Mouse (Mus musculus) CH12.LX (cell line): ENCODE measurements around the gene Psmg1. TPM values are rescaled to one million over a fixed set of nuclear protein-coding genes. Genes with fewer than 3 reads are reported as not detected.
"Not testable (repeated sequence)": the region's sequence is repeated elsewhere in the genome, so short reads cannot be mapped to it uniquely, and the experiment has no call there.

Experiments used
- DNase-seq: peaks from one replicate; pipeline ENCODE4 v3.0.0-alpha.2; 2013; ENCODE audit errors: extremely low read depth
- H3K27ac ChIP-seq: 2 replicates; pipeline ENCODE4 v1.5.1; 2012; ENCODE audit warnings: low read depth, mild to moderate bottlenecking, control low read depth, moderate library complexity; ENCODE audit not compliant: insufficient read depth
- H3K27me3 ChIP-seq: replicated peaks from 2 replicates; pipeline ENCODE3; 2012; ENCODE audit warnings: inconsistent platforms
- H3K36me3 ChIP-seq, 2 experiments: replicated peaks in 1 of 2; 2 replicates each; pipeline versions ENCODE3 to v1.6.1; 2012; ENCODE audit warnings: inconsistent platforms in 1 of 2, low read length in 1 of 2, mild to moderate bottlenecking in 1 of 2, mixed read lengths in 1 of 2, moderate library complexity in 1 of 2; ENCODE audit not compliant: control insufficient read depth in 1 of 2, insufficient read depth in 1 of 2
- H3K4me1 ChIP-seq, 2 experiments: 2 replicates each; pipeline ENCODE4 v1.6.1; 2012; ENCODE audit warnings: inconsistent platforms in 1 of 2, moderate library complexity in 1 of 2; ENCODE audit not compliant: insufficient read depth in 2 of 2, control insufficient read depth in 1 of 2
- H3K4me2 ChIP-seq: 2 replicates; pipeline ENCODE4 v1.6.1; 2012; ENCODE audit warnings: low read depth, mild to moderate bottlenecking, control low read depth; ENCODE audit not compliant: poor library complexity, insufficient read depth, severe bottlenecking
- H3K4me3 ChIP-seq, 3 experiments: fragments of 150-350 bp in 1 of 3; sonication (generic) in 1 of 3; replicated peaks in 1 of 3; 2 replicates each; pipeline versions ENCODE3 to v1.5.1; 2011 to 2012; ENCODE audit warnings: low read depth in 2 of 3, low read length in 2 of 3, mild to moderate bottlenecking in 2 of 3, moderate library complexity in 2 of 3, control low read depth in 1 of 3, improper control_type of control experiment in 1 of 3, inconsistent platforms in 1 of 3, mixed read lengths in 1 of 3; ENCODE audit not compliant: poor library complexity in 1 of 3
- H3K79me2 ChIP-seq: replicated peaks from 2 replicates; pipeline ENCODE4 v1.6.1; 2012; ENCODE audit warnings: mild to moderate bottlenecking, moderate library complexity; ENCODE audit not compliant: control insufficient read depth, poor library complexity, insufficient read depth, severe bottlenecking; ENCODE audit errors: extremely low read depth
- H3K9ac ChIP-seq: 2 replicates; pipeline ENCODE4 v1.6.1; 2012; ENCODE audit warnings: low read depth, mild to moderate bottlenecking, control low read depth, moderate library complexity; ENCODE audit not compliant: insufficient read depth
- H3K9me3 ChIP-seq: replicated peaks from 2 replicates; pipeline ENCODE3; 2012; ENCODE audit warnings: low read length, inconsistent platforms, mixed read lengths
- BHLHE40 ChIP-seq: IDR thresholded peaks from 2 replicates; pipeline ENCODE4 v1.6.1; 2011; ENCODE audit warnings: mild to moderate bottlenecking, low read depth, low read length, improper control_type of control experiment
- CHD1 ChIP-seq: IDR thresholded peaks from 2 replicates; pipeline ENCODE4 v1.6.1; 2012; ENCODE audit warnings: low read depth, low read length, improper control_type of control experiment, inconsistent platforms
- EP300 ChIP-seq: IDR thresholded peaks from 2 replicates; pipeline ENCODE4 v1.6.1; 2011; ENCODE audit warnings: low read length, improper control_type of control experiment
- IRF4 ChIP-seq: IDR thresholded peaks from 2 replicates; pipeline ENCODE4 v1.6.1; 2014; ENCODE audit warnings: low read depth, mild to moderate bottlenecking, inconsistent platforms, low read length, improper control_type of control experiment
- JUND ChIP-seq: conservative IDR thresholded peaks from 2 replicates; pipeline ENCODE4 v1.6.1; 2011; ENCODE audit warnings: low read depth, low read length, improper control_type of control experiment
- KAT2A ChIP-seq: IDR thresholded peaks from 2 replicates; pipeline ENCODE4 v1.6.1; 2012; ENCODE audit warnings: low read length, improper control_type of control experiment, inconsistent platforms; ENCODE audit not compliant: insufficient replicate concordance
- MAX ChIP-seq: IDR thresholded peaks from 2 replicates; pipeline ENCODE4 v1.6.1; 2011; ENCODE audit warnings: low read length, improper control_type of control experiment
- MAZ ChIP-seq: IDR thresholded peaks from 2 replicates; pipeline ENCODE4 v1.6.1; 2012; ENCODE audit warnings: low read depth, mild to moderate bottlenecking, inconsistent platforms, low read length, improper control_type of control experiment, moderate library complexity
- MXI1 ChIP-seq: IDR thresholded peaks from 2 replicates; pipeline ENCODE4 v1.6.1; 2011; ENCODE audit warnings: mild to moderate bottlenecking, low read depth, low read length, improper control_type of control experiment
- NELFE ChIP-seq: IDR thresholded peaks from 2 replicates; pipeline ENCODE4 v1.6.1; 2011; ENCODE audit warnings: low read depth, low read length, improper control_type of control experiment
- NRF1 ChIP-seq: IDR thresholded peaks from 2 replicates; pipeline ENCODE4 v1.6.1; 2014; ENCODE audit warnings: low read depth, mild to moderate bottlenecking, inconsistent platforms, low read length, improper control_type of control experiment, moderate library complexity
- PAX5 ChIP-seq: IDR thresholded peaks from 2 replicates; pipeline ENCODE4 v1.6.1; 2012; ENCODE audit warnings: low read length, inconsistent platforms, mixed read lengths
- POLR2AphosphoS2 ChIP-seq: IDR thresholded peaks from 2 replicates; pipeline ENCODE4 v1.6.1; 2011; ENCODE audit warnings: low read depth, low read length, improper control_type of control experiment
- RCOR1 ChIP-seq: conservative IDR thresholded peaks from 2 replicates; pipeline ENCODE4 v1.6.1; 2012; ENCODE audit warnings: low read depth, mild to moderate bottlenecking, inconsistent platforms, low read length, improper control_type of control experiment
- dilution Hi-C: fragments of 300-500 bp; cut with MboI; formaldehyde crosslinking; loops from 2 replicates; pipeline ENCODE4 v1.14.3; 2020; ENCODE audit warnings: low sequenced_read_pairs; ENCODE audit not compliant: extremely low pct_unique_long_range_greater_than_20kb, extremely low pct_ligation_motif_present
- in situ Hi-C: fragments of 300-500 bp; cut with MboI; formaldehyde crosslinking; loops from 3 replicates; pipeline ENCODE4 v1.14.3; 2019; ENCODE audit warnings: low sequenced_read_pairs, low pct_ligation_motif_present, low pct_unique_long_range_greater_than_20kb, mixed read lengths
- polyA plus RNA-seq: library from polyadenylated mRNA; unstranded; fragments of >175 nt; gene quantifications from 2 replicates; pipeline ENCODE4 v1.2.1, GENCODE M21; 2012; ENCODE audit warnings: low read depth; ENCODE audit not compliant: insufficient read length
- total RNA-seq, 2 experiments: library from RNA; depleted of rRNA; stranded (reverse); fragments of 300-350 nt in 1 of 2; fragments of >200 nt in 1 of 2; gene quantifications; 2 replicates each; pipeline ENCODE4 v1.2.3; 2012 to 2014

Gene Psmg1
- total and polyA plus RNA-seq, 3 experiments: 134 to 256 (median 198) TPM

- H3K9ac ChIP-seq: no peak overlapping the region
- no peak overlapping the region for H3K4me2 ChIP-seq
- no peaks in the 10 kb centered on the region for H3K79me2 ChIP-seq
- TF ChIP-seq BHLHE40 (peak; percentile 72), EP300 (no peak)
- in situ Hi-C loops (no loop called here), dilution Hi-C loops (no loop called here)
- peaks cover 0 to 5% of the 10 kb centered on the region in 2 experiments for H3K36me3 ChIP-seq
- DNase-seq: peak; percentile 9
- H3K27ac ChIP-seq: no peak overlapping the region
- peaks cover 2% of the 10 kb centered on the region for H3K27me3 ChIP-seq
- no peaks in the 10 kb centered on the region for H3K9me3 ChIP-seq
- H3K4me3 ChIP-seq: no peak overlapping the region
- H3K4me1 ChIP-seq: peaks cover 0 to 5% of the 10 kb centered on the region in 2 experiments; a peak in 3 of 4 replicates
These were observed 8.5 kb upstream of the Psmg1 start for GRCm38 (mm10) chr16:95999291-95999690.

DNA sequence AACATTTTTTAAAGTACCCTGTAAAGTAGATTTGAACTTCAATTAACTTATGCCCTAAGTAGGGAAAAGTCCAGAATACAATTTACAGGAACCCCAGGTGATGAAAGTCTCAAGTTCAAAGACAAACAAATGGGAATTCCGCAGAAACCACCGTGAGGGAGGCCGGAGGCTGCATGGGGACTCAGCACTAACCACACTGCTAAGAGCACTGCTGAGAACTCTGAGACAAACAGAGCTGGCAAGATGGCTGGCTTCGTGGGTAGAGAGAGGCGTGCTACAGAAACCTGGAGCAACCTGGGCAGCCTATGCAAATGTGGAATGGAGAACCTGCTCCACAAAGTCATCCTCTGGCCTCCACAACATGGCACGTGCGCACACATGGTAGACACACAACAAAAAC lies 5.4 kb upstream of the Psmg1 start:
- in situ Hi-C loops: no loop called here
- H3K79me2 ChIP-seq: peaks cover 2% of the 10 kb centered on the region; the same call in 1 of the 2 replicates
- H3K4me1 ChIP-seq: peaks cover 0 to 13% of the 10 kb centered on the region in 2 experiments; a peak in 3 of 4 replicates
- no peak overlapping the region for H3K4me2 ChIP-seq
- no peaks in the 10 kb centered on the region for H3K27me3 ChIP-seq
- H3K36me3 ChIP-seq: peaks cover 0 to 14% of the 10 kb centered on the region in 2 experiments
- DNase-seq: no peak
- no peak overlapping the region for H3K4me3 ChIP-seq
- dilution Hi-C loops: no loop called here
- H3K27ac ChIP-seq: no peak overlapping the region
- TF ChIP-seq RCOR1 (no peak), BHLHE40 (peak; percentile 68)
- H3K9ac ChIP-seq: no peak overlapping the region
- H3K9me3 ChIP-seq: no peaks in the 10 kb centered on the region

- H3K79me2 ChIP-seq, in situ Hi-C loops, H3K9me3 ChIP-seq, H3K27me3 ChIP-seq, H3K4me2 ChIP-seq, H3K4me3 ChIP-seq, dilution Hi-C loops, H3K9ac ChIP-seq, DNase-seq, H3K27ac ChIP-seq: not testable (repeated sequence)
- Histone ChIP-seq H3K4me1 (peaks cover 0 to 18% of the 10 kb centered on the region in 2 experiments; a peak in 3 of 4 replicates), H3K36me3 (peaks cover 0 to 14% of the 10 kb centered on the region in 2 experiments)
These were observed 3.8 kb upstream of the Psmg1 start for GRCm38 (mm10) chr16:95994576-95994975.

GRCm38 (mm10) chr16:95992596-95992995 lies 1.8 kb upstream of the Psmg1 start:
- TF ChIP-seq MXI1: no peak
- no peak for TF ChIP-seq JUND
- no peak for TF ChIP-seq KAT2A
- no peak for TF ChIP-seq CHD1
- no peak for TF ChIP-seq PAX5
- TF ChIP-seq RCOR1: no peak
- no peak for TF ChIP-seq IRF4
- TF ChIP-seq POLR2AphosphoS2: no peak
- no peak for TF ChIP-seq MAX
- TF ChIP-seq NRF1: no peak
- TF ChIP-seq MAZ: no peak
- TF ChIP-seq NELFE: no peak
- H3K9ac ChIP-seq: no peak overlapping the region
- H3K27ac ChIP-seq: no peak overlapping the region
- H3K79me2 ChIP-seq: peaks cover 6% of the 10 kb centered on the region; the same call in 1 of the 2 replicates
- dilution Hi-C loops (no loop called here), in situ Hi-C loops (no loop called here)
- no peak for DNase-seq
- no peak overlapping the region for H3K4me3 ChIP-seq
- no peaks in the 10 kb centered on the region for H3K27me3 ChIP-seq
- H3K9me3 ChIP-seq: no peaks in the 10 kb centered on the region
- H3K4me1 ChIP-seq: peaks cover 0 to 22% of the 10 kb centered on the region in 2 experiments; a peak in 2 of 4 replicates
- no peak overlapping the region for H3K4me2 ChIP-seq
- peaks cover 5 to 33% of the 10 kb centered on the region in 2 experiments for H3K36me3 ChIP-seq
